Mouse (Mus musculus) CD4-positive naive resting alpha-beta T cell, adult 76 days (primary cell): ENCODE data around the gene Gm11559. TPM values are rescaled to one million over a fixed set of nuclear protein-coding genes. Genes with fewer than 3 reads are reported as not detected.

ENCODE experiments used
- total RNA-seq: library from RNA; stranded (reverse); gene quantifications from one replicate; pipeline ENCODE4 v1.2.4, GENCODE M21; 2023

The Gm11559 gene
- total RNA-seq, result not detected

DNA sequence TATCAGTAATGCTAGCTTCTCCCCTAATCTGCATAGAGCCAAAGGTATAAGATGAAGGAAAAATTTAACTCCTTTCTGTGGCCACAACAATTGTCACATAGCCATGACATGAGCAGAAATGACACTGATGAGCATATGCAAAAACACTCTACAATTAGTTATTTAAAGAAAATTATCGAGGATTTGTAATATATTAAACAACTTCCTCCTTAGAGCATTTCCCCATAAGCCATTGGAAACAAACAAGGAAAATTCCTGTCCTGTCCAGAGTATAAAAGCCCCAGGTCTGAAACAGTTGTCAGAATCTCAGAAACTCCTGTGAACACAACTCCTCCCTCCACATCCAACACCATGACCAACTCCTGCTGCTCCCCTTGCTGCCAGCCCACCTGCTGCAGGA, at the start of gene Gm11559:
Gm11559 (plus strand) TSS at position 301 of the 400 bp plus-strand sequence.

DNA sequence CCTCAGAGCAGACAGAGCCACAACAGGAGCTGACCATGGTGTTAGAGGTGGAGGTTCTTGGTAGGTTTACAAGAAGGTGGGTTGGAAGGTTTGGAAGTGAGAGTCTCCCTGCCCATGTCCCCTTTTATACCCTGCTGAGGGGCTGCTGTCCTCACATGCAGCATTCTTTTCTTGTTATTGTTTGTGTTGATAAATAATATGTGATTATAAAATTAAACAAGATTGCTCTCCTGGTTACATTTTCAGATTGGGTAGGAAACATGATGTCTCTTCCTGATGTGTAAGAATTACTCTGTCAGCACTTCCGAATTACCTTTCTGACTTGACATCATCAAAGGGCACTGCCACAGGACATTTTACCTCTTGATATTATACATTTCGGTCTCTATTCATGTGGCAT, 48.7 kb upstream of the Gm11559 start, which contains the start of gene Gm11564:
Gm11564 (minus strand) TSS at position 101 of the 400 bp plus-strand sequence.

DNA sequence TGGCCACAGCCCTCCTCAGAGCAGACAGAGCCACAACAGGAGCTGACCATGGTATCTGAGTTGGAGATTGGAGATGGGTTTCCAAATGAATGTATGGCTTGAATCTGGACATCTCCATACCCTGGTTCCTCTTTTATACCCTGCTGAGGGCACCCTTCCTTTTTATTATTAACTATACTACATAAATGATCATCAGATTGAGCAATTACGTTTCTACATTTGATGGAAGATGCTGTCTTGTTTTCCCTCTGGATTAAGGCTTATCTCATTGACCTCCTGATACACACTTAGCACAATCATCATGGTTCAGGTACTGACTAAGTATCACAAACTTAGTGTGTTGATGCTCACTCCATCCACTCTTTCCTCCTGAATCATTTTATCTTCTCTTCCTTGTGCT, 26.3 kb upstream of the Gm11559 start, which contains the start of gene 2300003K06Rik:
2300003K06Rik (minus strand) TSS at position 101 of the 400 bp plus-strand sequence.

DNA sequence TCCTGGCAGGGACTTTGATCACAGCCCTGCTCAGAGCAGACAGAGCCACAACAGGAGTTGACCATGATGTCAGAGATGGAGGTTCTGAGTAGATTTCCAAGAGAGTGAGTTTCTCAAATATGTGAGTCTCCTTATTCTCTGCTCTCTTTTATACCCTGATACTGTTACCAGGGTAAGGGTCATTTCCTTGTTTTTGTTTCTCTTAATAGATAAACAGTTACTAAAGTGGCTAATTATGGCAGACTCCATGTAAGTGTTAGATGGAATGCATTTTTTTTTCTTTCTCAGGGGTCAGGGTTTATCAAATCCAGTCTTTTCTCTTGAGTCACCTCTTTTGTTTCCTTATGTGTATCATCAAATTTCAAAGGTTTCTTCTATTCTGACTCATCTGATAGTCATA, 12.8 kb upstream of the Gm11559 start, which contains the start of gene Krtap4-16:
Krtap4-16 (minus strand) TSS at position 101 of the 400 bp plus-strand sequence.

DNA sequence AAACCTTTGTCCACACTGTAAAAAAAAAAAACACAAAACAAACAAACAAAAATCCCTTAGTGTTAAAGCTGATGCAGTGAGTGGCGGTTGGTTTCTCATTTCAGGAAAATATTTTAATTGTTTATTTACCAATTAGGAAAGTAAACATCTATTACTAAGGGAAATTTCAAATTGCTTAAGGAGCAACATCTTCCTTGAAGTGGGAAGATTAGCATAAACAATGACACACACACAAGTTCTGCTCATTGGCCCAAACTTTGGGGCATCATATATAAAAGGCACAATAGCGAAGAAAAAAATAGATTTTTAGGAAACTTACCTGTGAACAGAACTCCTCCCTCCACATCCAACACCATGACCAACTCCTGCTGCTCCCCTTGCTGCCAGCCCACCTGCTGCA, 6.7 kb upstream of the Gm11559 start, which contains the start of gene Gm11568:
Gm11568 (plus strand) TSS at position 301 of the 400 bp plus-strand sequence.

DNA sequence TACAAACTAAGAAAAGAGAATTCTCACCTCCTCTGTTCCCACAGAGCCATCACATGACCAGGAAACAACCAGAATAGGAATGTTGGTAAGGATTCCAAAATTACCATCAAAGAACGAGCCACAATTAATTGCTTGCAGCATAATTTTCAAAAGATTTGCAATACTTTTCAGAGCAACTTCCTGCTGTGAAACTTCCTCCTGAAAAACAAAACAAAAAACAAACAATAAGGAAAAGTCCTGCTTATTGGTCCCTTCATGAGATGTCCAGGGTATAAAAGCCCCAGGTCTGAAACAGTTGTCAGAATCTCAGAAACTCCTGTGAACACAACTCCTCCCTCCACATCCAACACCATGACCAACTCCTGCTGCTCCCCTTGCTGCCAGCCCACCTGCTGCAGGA, 8.8 kb downstream of the Gm11559 start, which contains the start of gene Krtap9-1:
Krtap9-1 (plus strand) TSS at position 301 of the 400 bp plus-strand sequence.

DNA sequence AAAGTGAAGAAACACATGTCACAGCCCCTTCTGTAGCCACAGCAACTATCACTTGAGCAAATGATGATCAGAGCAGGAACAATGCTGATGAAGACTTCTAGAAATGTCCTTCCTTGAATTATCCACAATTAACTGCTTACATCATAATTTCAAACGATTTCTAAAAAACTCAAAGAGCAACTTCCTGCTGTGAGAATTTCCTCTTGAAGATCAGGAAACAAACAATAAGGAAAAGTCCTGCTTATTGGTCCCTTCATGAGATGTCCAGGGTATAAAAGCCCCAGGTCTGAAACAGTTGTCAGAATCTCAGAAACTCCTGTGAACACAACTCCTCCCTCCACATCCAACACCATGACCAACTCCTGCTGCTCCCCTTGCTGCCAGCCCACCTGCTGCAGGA, 14.6 kb downstream of the Gm11559 start, which contains the start of gene Gm11567:
Gm11567 (plus strand) TSS at position 301 of the 400 bp plus-strand sequence.

DNA sequence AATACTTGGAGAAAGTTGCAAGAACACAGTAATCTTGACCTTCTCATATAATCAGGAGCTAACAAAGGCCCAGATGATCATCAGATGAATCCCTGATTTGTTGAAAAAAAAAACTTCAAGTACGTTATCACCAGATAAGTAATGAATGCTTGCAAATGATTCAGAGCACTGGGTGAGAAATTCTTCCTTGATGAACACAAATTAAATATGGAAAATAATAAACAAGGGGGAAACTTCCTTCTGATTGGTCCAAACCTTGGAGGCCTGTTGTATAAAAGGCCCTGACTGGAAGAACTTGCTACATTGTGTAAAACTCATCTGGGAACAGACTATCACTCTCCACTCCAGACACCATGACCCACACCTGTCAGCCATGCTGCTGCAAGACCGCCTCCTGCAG, 43.3 kb downstream of the Gm11559 start, which contains the start of gene Krtap31-1:
Krtap31-1 (plus strand) TSS at position 301 of the 400 bp plus-strand sequence.

DNA sequence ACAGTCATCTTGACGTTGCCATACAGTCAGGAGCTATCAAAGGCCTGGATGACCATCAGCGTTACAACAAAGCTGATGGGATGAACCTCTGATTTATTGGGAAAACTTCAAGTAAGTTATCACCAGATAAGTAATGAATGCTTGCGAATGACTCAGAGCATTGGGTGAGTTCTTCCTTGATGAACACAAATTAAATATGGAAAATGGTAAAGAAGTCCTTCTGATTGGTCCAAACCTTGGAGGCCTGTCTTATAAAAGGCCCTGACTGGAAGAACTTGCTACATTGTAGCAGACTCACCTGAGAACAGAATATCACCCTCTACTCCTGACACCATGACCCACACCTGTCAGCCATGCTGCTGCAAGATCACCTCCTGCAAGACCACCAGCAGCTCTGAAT, 50.2 kb downstream of the Gm11559 start, which contains the start of gene Gm11565:
Gm11565 (plus strand) TSS at position 301 of the 400 bp plus-strand sequence.

Other genes with a start within 250 kb of the Gm11559 start
- gene Krtap2-4, start 249.6 kb upstream of the Gm11559 start, total RNA-seq, result not detected
- gene Gm11562, start 244.0 kb upstream of the Gm11559 start, total RNA-seq, result not detected
- gene Krtap4-1, start 236.2 kb upstream of the Gm11559 start, total RNA-seq, result not detected
- gene Krtap4-2, start 229.4 kb upstream of the Gm11559 start, total RNA-seq, result not detected
- gene Krtap4-7, start 220.4 kb upstream of the Gm11559 start, total RNA-seq, result not detected
- gene Gm11555, start 214.2 kb upstream of the Gm11559 start, total RNA-seq, result not detected
- not detected for gene Gm11563, start 205.5 kb upstream of the Gm11559 start, total RNA-seq
- not detected for gene Krtap4-6, start 198.5 kb upstream of the Gm11559 start, total RNA-seq
- gene Gm14190, start 173.7 kb upstream of the Gm11559 start, total RNA-seq, result not detected
- not detected for gene Gm14180, start 130.2 kb upstream of the Gm11559 start, total RNA-seq
- not detected for gene Gm11595, start 91.6 kb upstream of the Gm11559 start, total RNA-seq
- not detected for gene Krtap4-8, start 83.8 kb upstream of the Gm11559 start, total RNA-seq
- gene Krtap4-9, start 79.3 kb upstream of the Gm11559 start, total RNA-seq, result not detected
- gene Gm11596, start 71.0 kb upstream of the Gm11559 start, total RNA-seq, result not detected
- gene Gm11569, start 65.5 kb upstream of the Gm11559 start, total RNA-seq, result not detected
- not detected for gene Gm11554, start 60.0 kb upstream of the Gm11559 start, total RNA-seq
- not detected for gene Krtap4-13, start 54.6 kb upstream of the Gm11559 start, total RNA-seq
- not detected for gene Gm11564, start 48.8 kb upstream of the Gm11559 start, total RNA-seq
- not detected for gene 2300003K06Rik, start 26.4 kb upstream of the Gm11559 start, total RNA-seq
- not detected for gene Krtap4-16, start 12.9 kb upstream of the Gm11559 start, total RNA-seq
- gene Gm11568, start 6.6 kb upstream of the Gm11559 start, total RNA-seq, result not detected
- gene Krtap9-1, start 8.9 kb downstream of the Gm11559 start, total RNA-seq, result not detected
- gene Gm11567, start 14.7 kb downstream of the Gm11559 start, total RNA-seq, result not detected
- gene Krtap31-1, start 43.4 kb downstream of the Gm11559 start, total RNA-seq, result not detected
- not detected for gene Gm11565, start 50.3 kb downstream of the Gm11559 start, total RNA-seq
- gene Krtap31-2, start 71.8 kb downstream of the Gm11559 start, total RNA-seq, result not detected
- gene Krtap9-5, start 84.0 kb downstream of the Gm11559 start, total RNA-seq, result not detected
- gene Krtap29-1, start 114.6 kb downstream of the Gm11559 start, total RNA-seq, result not detected
- gene Krtap16-1, start 122.1 kb downstream of the Gm11559 start, total RNA-seq, result not detected
- gene Krtap17-1, start 129.5 kb downstream of the Gm11559 start, total RNA-seq, result not detected
- not detected for gene Krt33a, start 151.7 kb downstream of the Gm11559 start, total RNA-seq
- gene Krt33b, start 165.4 kb downstream of the Gm11559 start, total RNA-seq, result not detected
- not detected for gene Krt34, start 177.1 kb downstream of the Gm11559 start, total RNA-seq
- not detected for gene Krt31, start 186.1 kb downstream of the Gm11559 start, total RNA-seq
- gene Krt32, start 223.8 kb downstream of the Gm11559 start, total RNA-seq, result not detected
- gene Krt35, start 231.8 kb downstream of the Gm11559 start, total RNA-seq, result not detected
- not detected for gene Krt36, start 241.2 kb downstream of the Gm11559 start, total RNA-seq